Mouse (Mus musculus) forebrain, embryonic 12.5 days (tissue): ENCODE results near the gene Rab13. TPM values are rescaled to one million over a fixed set of nuclear protein-coding genes. Genes with fewer than 3 reads are reported as not detected.
"Not testable (repeated sequence)": the region's sequence is repeated elsewhere in the genome, so short reads cannot be mapped to it uniquely, and the experiment has no call there.

Source experiments
- ATAC-seq: fragments of 200-750 bp; cut with Nextera tagmentation; 2 replicates; pipeline ENCODE4 v1.8.0; 2017; ENCODE audit warnings: moderate TSS enrichment; ENCODE audit not compliant: low FRiP score
- H3K27ac ChIP-seq: fragments of 300-500 bp; sonication (generic); 2 replicates; pipeline ENCODE4 v1.5.1; 2016; ENCODE audit warnings: mild to moderate bottlenecking
- H3K27me3 ChIP-seq: fragments of 300-500 bp; sonication (generic); 2 replicates; pipeline ENCODE4 v1.6.1; 2016; ENCODE audit warnings: mild to moderate bottlenecking
- H3K36me3 ChIP-seq: fragments of 300-500 bp; sonication (generic); replicated peaks from 2 replicates; pipeline ENCODE4 v1.6.1; 2016; ENCODE audit warnings: mild to moderate bottlenecking
- H3K4me1 ChIP-seq: fragments of 300-500 bp; sonication (generic); 2 replicates; pipeline ENCODE4 v1.6.1; 2016
- H3K4me2 ChIP-seq: fragments of 300-500 bp; sonication (generic); 2 replicates; pipeline ENCODE4 v1.6.1; 2016; ENCODE audit warnings: mild to moderate bottlenecking, moderate library complexity
- H3K4me3 ChIP-seq: fragments of 300-500 bp; sonication (generic); replicated peaks from 2 replicates; pipeline ENCODE4 v1.5.1; 2016; ENCODE audit warnings: mild to moderate bottlenecking
- H3K9ac ChIP-seq: fragments of 300-500 bp; sonication (generic); 2 replicates; pipeline ENCODE4 v1.6.1; 2016; ENCODE audit warnings: mild to moderate bottlenecking
- H3K9me3 ChIP-seq: fragments of 300-500 bp; sonication (generic); 2 replicates; pipeline ENCODE4 v1.6.1; 2016
- WGBS: fragments of 180-500 bp; shearing (Covaris S2); methylation state at CpG from one replicate; pipeline ENCODE4 v1.1.7; 2016; 5-methylcytosine and 5-hydroxymethylcytosine counted together
- polyA plus RNA-seq: library from polyadenylated mRNA; unstranded; fragments of >200 nt; fragmentation: Nextera tagmentation; extraction: Ambion mirVana; gene quantifications from 2 replicates; pipeline ENCODE4 v1.2.1, GENCODE M21; 2016

Rab13 gene
- polyA plus RNA-seq, 1 experiment from 2014 or later: 22.6 TPM

- 90% methylated on average over 1 of the region's 1 CpGs for WGBS
- peak overlapping the region; percentile 87; the same call in 1 of the 2 replicates for H3K4me3 ChIP-seq
- H3K27ac ChIP-seq, H3K27me3 ChIP-seq, H3K9me3 ChIP-seq, H3K9ac ChIP-seq: not testable (repeated sequence)
- peaks cover 28% of the 10 kb centered on the region for H3K4me1 ChIP-seq
- peak; percentile 18 for ATAC-seq
- H3K36me3 ChIP-seq: peaks cover 38% of the 10 kb centered on the region
- H3K4me2 ChIP-seq: peak overlapping the region; percentile 86
Measured at GRCm38 (mm10) chr3:90253174-90253573, 39.7 kb downstream of the Rab13 start.

DNA sequence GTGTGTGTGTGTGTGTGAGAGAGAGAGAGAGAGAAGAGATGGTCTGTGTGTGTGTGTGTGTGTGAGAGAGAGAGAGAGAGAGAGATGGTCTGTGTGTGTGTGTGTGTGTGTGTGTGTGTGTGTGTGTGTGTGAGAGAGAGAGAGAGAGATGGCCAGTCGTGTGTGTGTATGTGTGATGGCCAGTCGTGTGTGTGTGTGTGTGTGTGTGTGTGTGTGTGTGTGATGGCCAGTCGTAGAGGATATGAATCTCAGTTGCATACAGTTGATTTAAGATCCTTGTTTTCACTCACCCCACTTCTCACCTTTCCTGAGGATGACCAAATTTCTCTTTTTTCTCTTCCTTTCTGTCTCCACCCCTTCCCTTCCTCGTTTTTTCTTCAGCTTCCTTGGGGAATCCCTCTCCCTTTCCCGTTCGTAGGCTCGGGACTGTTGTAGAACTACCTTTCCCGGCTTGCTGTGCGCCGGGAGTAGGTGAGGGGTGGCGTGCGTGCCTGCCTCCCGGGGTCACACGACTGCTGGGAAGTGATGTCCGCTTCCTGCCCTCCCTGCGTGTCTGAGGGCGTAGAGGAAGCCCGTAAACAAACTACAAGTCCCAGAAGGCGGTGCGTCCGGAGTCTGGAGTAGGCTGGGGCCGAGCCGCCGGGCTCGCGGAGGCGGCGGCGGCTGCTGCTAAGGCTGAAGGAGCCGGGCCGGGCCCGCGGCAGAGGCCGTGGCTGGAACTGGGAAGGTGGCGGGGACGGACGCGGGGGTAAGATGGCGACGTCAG lies 40.3 kb downstream of the Rab13 start, which contains the start of gene Crtc2:
Crtc2 (plus strand) TSS at position 511 of the 766 bp plus-strand sequence.
- H3K9me3 ChIP-seq: no peaks in the 10 kb centered on the region
- peaks cover 24% of the 10 kb centered on the region for H3K4me1 ChIP-seq
- H3K4me3 ChIP-seq: peak within 1 kb of the TSS; percentile 87
- H3K4me2 ChIP-seq: peak within 1 kb of the TSS; percentile 86
- peaks cover 44% of the 10 kb centered on the region for H3K36me3 ChIP-seq
- H3K27ac ChIP-seq: peak within 1 kb of the TSS; percentile 87
- peak within 1 kb of the TSS; percentile 95 for H3K9ac ChIP-seq
- no peaks in the 10 kb centered on the region for H3K27me3 ChIP-seq
- 2% methylated on average over 38 of the region's 40 CpGs for WGBS
- ATAC-seq: peak; percentile 98

- H3K4me1 ChIP-seq: peaks cover 17% of the 10 kb centered on the region
- H3K27me3 ChIP-seq: no peaks in the 10 kb centered on the region
- WGBS: 1% methylated on average over 40 of the region's 41 CpGs
- peak overlapping the region; percentile 87 for H3K27ac ChIP-seq
- H3K9me3 ChIP-seq: no peaks in the 10 kb centered on the region
- peak; percentile 69 for ATAC-seq
- H3K9ac ChIP-seq: peak overlapping the region; percentile 95
- peak overlapping the region; percentile 86 for H3K4me2 ChIP-seq
- H3K36me3 ChIP-seq: peaks cover 47% of the 10 kb centered on the region
- H3K4me3 ChIP-seq: peak overlapping the region; percentile 87
Measured at GRCm38 (mm10) chr3:90254419-90255193, 41.1 kb downstream of the Rab13 start.

- H3K27me3 ChIP-seq: no peaks in the 10 kb centered on the region
- peak overlapping the region; percentile 86 for H3K4me2 ChIP-seq
- H3K9me3 ChIP-seq: no peaks in the 10 kb centered on the region
- H3K9ac ChIP-seq: peak overlapping the region; percentile 95
- H3K4me1 ChIP-seq: peaks cover 16% of the 10 kb centered on the region
- H3K27ac ChIP-seq: no peak overlapping the region
- ATAC-seq: no peak
- 28% methylated on average over 2 of the region's 2 CpGs for WGBS
- H3K36me3 ChIP-seq: peaks cover 51% of the 10 kb centered on the region
- peak overlapping the region; percentile 87 for H3K4me3 ChIP-seq
Measured at GRCm38 (mm10) chr3:90255194-90255565, 41.7 kb downstream of the Rab13 start.

DNA sequence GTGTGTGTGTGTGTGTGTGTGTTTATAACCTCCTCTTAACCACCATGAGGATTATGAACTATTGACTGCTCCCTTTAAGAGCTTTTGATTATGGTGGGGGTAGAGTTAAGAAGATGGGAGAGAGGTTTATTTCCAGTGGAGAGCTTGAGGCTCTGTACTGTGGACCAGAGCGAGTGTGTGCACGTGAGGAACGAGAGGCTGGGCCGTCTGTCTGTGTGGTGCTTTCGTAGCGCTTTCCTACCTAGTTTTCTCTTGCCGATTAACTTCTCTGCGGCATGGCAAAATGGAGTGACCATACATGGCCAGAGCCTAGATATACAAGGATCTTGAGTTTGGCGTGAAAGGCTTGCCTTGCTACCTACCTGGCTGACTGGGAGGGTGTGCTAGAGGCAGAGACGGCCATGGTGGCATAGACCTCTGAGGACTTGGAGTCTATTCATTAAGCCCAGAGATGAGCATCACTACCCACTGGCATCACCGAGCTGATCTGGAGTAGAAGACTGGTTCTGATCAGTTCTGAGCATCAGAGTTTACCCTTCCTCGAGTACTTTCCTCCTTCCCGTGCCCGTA lies 42.4 kb downstream of the Rab13 start:
- Histone ChIP-seq H3K4me2 (peak overlapping the region; percentile 86), H3K9me3 (no peaks in the 10 kb centered on the region), H3K36me3 (peaks cover 51% of the 10 kb centered on the region), H3K4me3 (no peak overlapping the region), H3K4me1 (peaks cover 16% of the 10 kb centered on the region), H3K27me3 (no peaks in the 10 kb centered on the region), H3K9ac (0 out of 2 replicates have a peak overlapping the region, but pooled peaks have one; percentile 95), H3K27ac (no peak overlapping the region)
- 94% methylated on average over 14 of the region's 14 CpGs for WGBS
- no peak for ATAC-seq

GRCm38 (mm10) chr3:90256731-90257530 lies 43.4 kb downstream of the Rab13 start:
- Histone ChIP-seq H3K4me3 (no peak overlapping the region), H3K9ac (no peak overlapping the region), H3K4me1 (peaks cover 16% of the 10 kb centered on the region), H3K9me3 (no peaks in the 10 kb centered on the region), H3K27ac (no peak overlapping the region), H3K36me3 (peaks cover 52% of the 10 kb centered on the region), H3K27me3 (no peaks in the 10 kb centered on the region), H3K4me2 (no peak overlapping the region)
- WGBS: 93% methylated on average over 19 of the region's 19 CpGs
- no peak for ATAC-seq

DNA sequence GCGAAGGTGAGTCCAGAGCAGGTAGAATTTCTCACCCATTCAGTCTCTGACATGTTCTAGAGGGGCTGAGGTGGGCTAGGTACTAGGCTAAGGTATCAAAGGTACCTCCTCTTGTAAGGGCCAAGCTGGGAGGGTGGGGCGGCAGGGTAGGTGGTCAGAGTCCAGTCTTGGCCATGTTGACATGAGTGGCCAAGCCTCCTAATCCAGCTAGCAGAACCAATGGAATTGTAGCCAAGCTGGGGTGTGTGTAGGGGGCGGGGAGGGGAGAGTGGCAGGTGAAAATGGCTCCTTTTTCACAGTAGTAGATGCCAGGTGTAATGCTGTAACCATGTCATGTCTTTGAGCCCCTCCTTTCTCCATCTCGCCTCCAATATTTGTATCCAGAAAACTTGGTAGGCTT lies 45.0 kb downstream of the Rab13 start:
- Histone ChIP-seq H3K4me1 (peaks cover 16% of the 10 kb centered on the region), H3K4me2 (no peak overlapping the region), H3K9me3 (no peaks in the 10 kb centered on the region), H3K4me3 (no peak overlapping the region), H3K27me3 (no peaks in the 10 kb centered on the region), H3K9ac (no peak overlapping the region), H3K36me3 (peaks cover 68% of the 10 kb centered on the region), H3K27ac (no peak overlapping the region)
- 87% methylated on average over 4 of the region's 4 CpGs for WGBS
- no peak for ATAC-seq

DNA sequence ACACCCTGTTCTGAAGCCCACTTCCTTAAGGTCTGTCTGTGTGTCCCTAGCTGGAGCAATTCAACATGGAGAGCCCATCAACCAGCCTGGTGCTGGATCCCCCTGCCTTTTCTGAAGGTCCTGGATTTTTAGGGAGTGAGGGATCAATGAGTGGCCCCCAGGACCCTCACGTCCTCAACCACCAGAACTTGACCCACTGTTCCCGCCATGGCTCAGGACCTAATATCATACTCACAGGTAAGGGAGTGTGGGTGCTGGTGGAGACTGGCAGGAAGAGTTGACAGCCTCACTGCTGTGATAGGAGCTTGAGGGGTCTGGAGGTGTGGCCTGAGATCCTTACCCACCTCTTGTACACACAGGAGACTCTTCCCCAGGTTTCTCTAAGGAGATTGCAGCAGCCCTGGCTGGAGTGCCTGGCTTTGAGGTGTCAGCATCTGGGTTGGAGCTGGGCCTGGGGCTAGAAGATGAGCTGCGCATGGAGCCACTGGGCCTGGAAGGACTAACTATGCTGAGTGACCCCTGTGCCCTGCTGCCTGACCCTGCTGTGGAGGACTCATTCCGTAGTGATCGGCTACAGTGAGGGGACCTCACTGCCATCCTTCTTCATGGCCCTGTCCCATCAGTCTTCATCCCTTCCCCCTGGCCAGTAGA lies 49.8 kb downstream of the Rab13 start:
- WGBS: 94% methylated on average over 5 of the region's 5 CpGs
- H3K4me3 ChIP-seq: no peak overlapping the region
- no peaks in the 10 kb centered on the region for H3K9me3 ChIP-seq
- no peak for ATAC-seq
- H3K4me1 ChIP-seq: peaks cover 10% of the 10 kb centered on the region
- H3K27me3 ChIP-seq: no peaks in the 10 kb centered on the region
- H3K27ac ChIP-seq: no peak overlapping the region
- H3K9ac ChIP-seq: no peak overlapping the region
- peaks cover 60% of the 10 kb centered on the region for H3K36me3 ChIP-seq
- no peak overlapping the region for H3K4me2 ChIP-seq

GRCm38 (mm10) chr3:90264687-90265033 lies 51.2 kb downstream of the Rab13 start:
- Histone ChIP-seq H3K27me3 (no peaks in the 10 kb centered on the region), H3K27ac (peak overlapping the region; percentile 91), H3K9ac (peak overlapping the region; percentile 93), H3K36me3 (peaks cover 47% of the 10 kb centered on the region), H3K9me3 (no peaks in the 10 kb centered on the region), H3K4me3 (peak overlapping the region; percentile 83), H3K4me2 (peak overlapping the region; percentile 88; the same call in 1 of the 2 replicates), H3K4me1 (peaks cover 10% of the 10 kb centered on the region)
- WGBS: 36% methylated on average over 10 of the region's 10 CpGs
- ATAC-seq: no peak

GRCm38 (mm10) chr3:90265034-90265931 lies 51.8 kb downstream of the Rab13 start, which contains the start of gene Dennd4b:
TSS of gene Dennd4b (plus strand) at chr3:90265185.
- Histone ChIP-seq H3K4me2 (peak within 1 kb of the TSS; percentile 88), H3K4me3 (peak within 1 kb of the TSS; percentile 83), H3K36me3 (peaks cover 47% of the 10 kb centered on the region), H3K4me1 (peaks cover 10% of the 10 kb centered on the region), H3K9ac (peak within 1 kb of the TSS; percentile 93), H3K27me3 (no peaks in the 10 kb centered on the region), H3K27ac (peak within 1 kb of the TSS; percentile 91), H3K9me3 (no peaks in the 10 kb centered on the region)
- WGBS: under 1% methylated on average over 65 of the region's 87 CpGs
- peak; percentile 84 for ATAC-seq
